Mouse (Mus musculus): ENCODE measurements around the gene Has1. TPM values are rescaled to one million over a fixed set of nuclear protein-coding genes. Genes with fewer than 3 reads are reported as not detected.
A peak's percentile ranks its signal among the peaks of the same experiment; 100 is the strongest.

Gene Has1
- polyA plus RNA-seq, 1 experiment from 2014 or later: 0.03 TPM

DNA sequence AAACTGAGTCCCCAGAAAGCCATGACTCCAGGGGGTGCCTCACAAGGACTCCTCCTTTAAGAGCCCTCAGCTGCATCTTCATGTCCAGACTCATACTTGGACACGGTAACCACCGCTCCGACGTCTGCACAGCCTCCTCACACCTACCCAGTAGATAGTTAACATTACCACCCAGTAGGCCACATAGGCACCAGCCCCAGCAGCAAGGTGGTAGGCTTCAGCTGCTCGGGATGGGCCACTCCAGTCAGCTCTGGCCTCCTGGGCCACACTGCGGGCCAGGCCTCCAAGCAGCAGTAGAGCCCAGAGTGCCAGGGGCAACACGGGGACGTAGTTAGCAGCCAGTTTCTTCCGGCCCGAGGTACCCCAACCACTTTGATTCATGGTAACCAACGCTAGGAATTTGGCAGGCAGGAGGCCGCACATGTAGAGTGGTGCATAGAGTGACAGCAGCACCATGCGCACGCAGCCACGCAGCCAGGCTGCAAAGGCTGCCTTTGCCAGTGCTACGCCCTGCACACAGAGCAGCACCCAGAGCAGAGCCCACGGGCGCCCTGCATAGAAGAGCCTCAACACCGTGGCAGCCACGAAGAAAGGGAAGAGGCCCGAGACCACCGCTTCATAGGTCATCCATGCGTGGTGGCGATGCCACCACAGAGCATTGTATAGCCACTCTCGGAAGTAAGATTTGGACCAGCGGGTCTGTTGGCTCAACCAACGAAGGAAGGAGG, 11.3 kb downstream of the Has1 start:
- ATAC-seq (ENCODE audit: insufficient read depth): 0 out of 2 replicates have a peak, but pooled peaks have one; percentile 20
- no peaks in the 10 kb centered on the region for H3K9me3 ChIP-seq (replicated peaks)
- H3K27me3 ChIP-seq: no peaks in the 10 kb centered on the region
- no peak overlapping the region for H3K4me3 ChIP-seq (replicated peaks)
- 65% methylated on average over 27 of the region's 27 CpGs for WGBS (ENCODE audit: insufficient replicate concordance)
- no peak overlapping the region for H3K9ac ChIP-seq
- 0 out of 2 replicates have a peak, but pooled peaks cover 5% of the 10 kb centered on the region for H3K36me3 ChIP-seq (replicated peaks)
- H3K4me2 ChIP-seq: no peak overlapping the region
- peaks cover 7% of the 10 kb centered on the region for H3K4me1 ChIP-seq (replicated peaks)
- H3K27ac ChIP-seq (replicated peaks): no peak overlapping the region

DNA sequence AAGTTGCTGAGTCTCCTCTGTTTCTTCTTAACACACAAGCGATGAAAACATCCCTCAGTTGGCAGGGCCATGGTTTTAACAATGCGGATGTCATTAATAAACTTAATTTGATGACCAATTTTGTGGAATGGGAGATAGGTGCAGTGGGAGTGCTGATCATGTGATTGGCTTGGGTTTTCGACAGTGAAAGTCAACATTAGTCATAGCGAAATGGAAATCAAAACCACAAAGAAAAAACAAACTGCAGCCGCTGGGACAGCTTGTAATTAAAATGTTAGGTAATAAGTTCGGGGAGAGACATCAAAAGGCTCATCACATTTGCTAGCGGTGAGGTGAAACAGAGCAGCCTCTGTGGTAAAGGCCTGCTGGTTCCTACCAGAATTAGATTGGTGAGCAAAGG, 14.2 kb downstream of the Has1 start:
- H3K27ac ChIP-seq (replicated peaks): no peak overlapping the region
- no peaks in the 10 kb centered on the region for H3K9me3 ChIP-seq (replicated peaks)

DNA sequence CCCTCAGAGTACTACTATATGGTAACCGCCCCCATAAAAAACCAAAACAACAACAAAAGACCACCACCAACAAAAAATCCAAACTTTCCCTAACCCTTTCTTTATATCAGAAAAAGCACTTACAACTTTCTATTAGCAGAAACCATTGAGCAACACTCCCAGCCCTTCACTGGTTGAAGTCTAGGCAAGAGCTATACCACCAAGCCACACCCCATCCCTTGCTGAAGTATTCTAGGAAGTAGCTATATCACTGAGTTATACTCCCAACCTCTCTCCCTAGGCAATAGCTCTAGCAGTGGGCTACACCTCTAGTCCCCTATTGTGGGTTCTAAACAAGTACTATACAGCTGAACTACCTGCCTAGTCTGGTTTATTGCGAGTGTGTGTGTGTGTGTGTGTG, 15.7 kb downstream of the Has1 start:
- no peak overlapping the region for H3K27ac ChIP-seq (replicated peaks)
- H3K9ac ChIP-seq: no peak overlapping the region
- H3K4me1 ChIP-seq (replicated peaks): peaks cover 24% of the 10 kb centered on the region
- 82% methylated on average over 2 of the region's 2 CpGs for WGBS (ENCODE audit: insufficient replicate concordance)
- H3K4me2 ChIP-seq: peak overlapping the region; percentile 76; the same call in 1 of the 2 replicates
- H3K4me3 ChIP-seq (replicated peaks): no peak overlapping the region
- H3K9me3 ChIP-seq (replicated peaks): no peaks in the 10 kb centered on the region
- H3K27me3 ChIP-seq: no peaks in the 10 kb centered on the region
- 0 out of 2 replicates have a peak, but pooled peaks cover 5% of the 10 kb centered on the region for H3K36me3 ChIP-seq (replicated peaks)
- no peak for ATAC-seq (ENCODE audit: insufficient read depth)

More for the DNA sequence above, 14.2 kb downstream of the Has1 start:
- Histone ChIP-seq H3K4me1 (replicated peaks) (peaks cover 22% of the 10 kb centered on the region), H3K27me3 (no peaks in the 10 kb centered on the region), H3K4me2 (no peak overlapping the region), H3K36me3 (replicated peaks) (0 out of 2 replicates have a peak, but pooled peaks cover 5% of the 10 kb centered on the region), H3K4me3 (replicated peaks) (no peak overlapping the region), H3K9ac (no peak overlapping the region)
- 77% methylated on average over 7 of the region's 7 CpGs for WGBS (ENCODE audit: insufficient replicate concordance)
- no peak for ATAC-seq (ENCODE audit: insufficient read depth)

DNA sequence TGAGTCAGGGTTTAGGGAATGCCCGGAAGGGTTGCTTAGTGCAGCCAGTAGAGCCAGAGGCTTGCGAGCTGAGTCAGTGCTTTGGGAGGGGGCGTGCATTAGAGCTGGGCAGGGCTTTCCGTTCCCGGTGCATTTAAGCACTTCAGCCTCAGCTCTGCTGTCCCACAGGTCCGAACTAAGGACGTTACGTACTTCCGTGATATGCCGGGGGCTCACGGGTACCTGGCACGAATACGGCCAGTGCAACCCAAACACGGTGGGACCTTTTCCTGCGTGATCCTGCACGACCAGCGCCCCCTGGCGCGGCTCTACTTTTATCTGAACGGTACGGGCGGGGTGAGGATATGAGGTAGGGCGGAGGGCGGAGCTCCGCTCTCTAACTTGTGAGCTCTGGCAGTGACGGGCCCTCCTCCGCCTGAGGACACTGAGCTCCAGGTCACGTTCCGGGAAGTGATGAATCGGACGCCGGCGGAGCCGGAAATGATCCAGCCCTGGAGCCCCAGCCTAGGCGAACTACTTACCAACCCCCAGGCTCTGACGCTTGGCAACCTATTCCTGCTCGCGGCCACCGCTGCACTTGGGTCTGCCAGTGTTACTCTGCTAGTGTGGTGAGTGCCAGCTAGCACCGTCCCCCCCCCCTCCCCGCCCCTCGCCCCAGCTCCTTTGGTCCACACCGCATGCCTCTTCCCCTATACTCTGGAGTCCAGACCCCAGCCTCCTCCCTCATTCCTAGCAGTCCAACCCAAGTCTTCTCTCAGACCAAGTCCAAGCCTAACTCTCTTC, 16.9 kb downstream of the Has1 start:
- Histone ChIP-seq H3K27ac (replicated peaks) (peak overlapping the region; percentile 57), H3K9ac (peak overlapping the region; percentile 61), H3K9me3 (replicated peaks) (no peaks in the 10 kb centered on the region), H3K36me3 (replicated peaks) (0 out of 2 replicates have a peak, but pooled peaks cover 5% of the 10 kb centered on the region), H3K4me3 (replicated peaks) (peak overlapping the region; percentile 64), H3K4me2 (peak overlapping the region; percentile 76), H3K4me1 (replicated peaks) (peaks cover 25% of the 10 kb centered on the region), H3K27me3 (no peaks in the 10 kb centered on the region)
- ATAC-seq (ENCODE audit: insufficient read depth): peak; percentile 98
- under 1% methylated on average over 43 of the region's 43 CpGs for WGBS (ENCODE audit: insufficient replicate concordance)

DNA sequence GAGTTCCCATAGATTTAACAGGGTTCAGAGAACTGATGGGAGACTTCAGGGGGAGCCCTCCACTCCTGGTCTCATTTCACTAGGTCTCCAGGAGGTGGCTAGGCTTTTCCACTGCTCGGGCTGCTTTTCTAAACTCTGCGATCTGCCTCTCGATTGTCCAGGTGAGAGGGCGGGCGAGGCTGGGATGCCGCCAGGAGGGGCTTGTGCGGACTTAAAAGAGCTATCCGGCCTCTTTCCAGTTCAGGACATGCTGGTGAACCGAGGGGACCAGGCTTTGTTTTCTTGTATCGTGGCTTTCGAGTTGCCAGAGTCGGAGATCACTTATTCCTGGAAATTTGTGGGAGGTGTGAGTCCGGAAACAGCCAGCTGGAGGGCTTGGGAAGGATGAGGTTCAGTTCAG, 17.6 kb downstream of the Has1 start:
- H3K4me3 ChIP-seq (replicated peaks): peak overlapping the region; percentile 64
- H3K27ac ChIP-seq (replicated peaks): 0 out of 2 replicates have a peak overlapping the region, but pooled peaks have one; percentile 57
- H3K4me2 ChIP-seq: peak overlapping the region; percentile 76
- 0 out of 2 replicates have a peak, but pooled peaks cover 5% of the 10 kb centered on the region for H3K36me3 ChIP-seq (replicated peaks)
- peak overlapping the region; percentile 61; the same call in 1 of the 2 replicates for H3K9ac ChIP-seq
- H3K27me3 ChIP-seq: no peaks in the 10 kb centered on the region
- 25% methylated on average over 13 of the region's 13 CpGs for WGBS (ENCODE audit: insufficient replicate concordance)
- H3K9me3 ChIP-seq (replicated peaks): no peaks in the 10 kb centered on the region
- H3K4me1 ChIP-seq (replicated peaks): peaks cover 25% of the 10 kb centered on the region
- no peak for ATAC-seq (ENCODE audit: insufficient read depth)

DNA sequence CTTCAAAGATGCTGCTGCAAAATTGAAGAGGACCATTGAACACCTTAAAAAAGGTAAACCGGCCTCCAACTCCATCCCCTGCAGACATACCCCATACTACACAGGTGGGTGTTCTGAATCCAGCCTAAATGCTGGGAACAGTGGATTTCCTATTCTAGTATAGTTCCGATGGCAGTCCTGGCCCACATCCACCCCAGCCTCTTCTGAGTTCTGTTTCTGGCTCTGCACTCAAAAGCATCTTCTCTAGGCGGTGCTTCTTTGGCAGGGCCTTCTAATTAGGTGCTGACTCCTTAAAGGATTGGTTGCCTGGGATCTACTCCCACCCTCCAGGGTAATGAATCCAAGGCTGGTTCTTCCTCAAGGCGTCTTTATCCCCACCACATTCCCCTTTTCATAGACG, 18.9 kb downstream of the Has1 start:
- H3K27me3 ChIP-seq: no peaks in the 10 kb centered on the region
- no peak overlapping the region for H3K27ac ChIP-seq (replicated peaks)
- 63% methylated on average over 5 of the region's 5 CpGs for WGBS (ENCODE audit: insufficient replicate concordance)
- H3K9me3 ChIP-seq (replicated peaks): no peaks in the 10 kb centered on the region
- ATAC-seq (ENCODE audit: insufficient read depth): no peak
- no peak overlapping the region for H3K9ac ChIP-seq
- H3K4me2 ChIP-seq: no peak overlapping the region
- 0 out of 2 replicates have a peak, but pooled peaks cover 5% of the 10 kb centered on the region for H3K36me3 ChIP-seq (replicated peaks)
- peaks cover 25% of the 10 kb centered on the region for H3K4me1 ChIP-seq (replicated peaks)
- H3K4me3 ChIP-seq (replicated peaks): no peak overlapping the region

DNA sequence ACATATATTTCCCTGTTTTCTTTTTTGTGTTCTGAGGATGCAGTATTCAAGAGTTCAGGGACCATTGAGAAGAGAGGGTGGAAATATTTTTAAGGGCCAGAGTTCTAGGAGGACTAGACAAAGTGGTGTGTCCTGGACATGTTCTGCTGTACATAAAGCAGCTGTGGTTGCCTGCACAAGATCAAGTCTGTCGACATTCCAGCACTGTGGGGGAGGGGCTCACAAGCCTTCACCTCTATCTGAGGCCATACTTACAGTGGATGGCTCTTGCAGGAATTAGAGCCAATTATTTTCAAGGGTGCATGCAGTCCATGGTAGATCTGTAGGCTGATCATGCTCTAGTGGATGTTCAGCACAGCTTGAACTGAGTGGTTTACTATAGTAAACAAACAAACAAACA, 20.1 kb downstream of the Has1 start:
- Histone ChIP-seq H3K27me3 (no peaks in the 10 kb centered on the region), H3K36me3 (replicated peaks) (no peaks in the 10 kb centered on the region), H3K4me1 (replicated peaks) (peaks cover 25% of the 10 kb centered on the region), H3K9me3 (replicated peaks) (no peaks in the 10 kb centered on the region), H3K4me2 (no peak overlapping the region), H3K9ac (no peak overlapping the region), H3K4me3 (replicated peaks) (no peak overlapping the region), H3K27ac (replicated peaks) (no peak overlapping the region)
- ATAC-seq (ENCODE audit: insufficient read depth): no peak
- WGBS (ENCODE audit: insufficient replicate concordance): 18% methylated on average over 1 of the region's 1 CpGs

DNA sequence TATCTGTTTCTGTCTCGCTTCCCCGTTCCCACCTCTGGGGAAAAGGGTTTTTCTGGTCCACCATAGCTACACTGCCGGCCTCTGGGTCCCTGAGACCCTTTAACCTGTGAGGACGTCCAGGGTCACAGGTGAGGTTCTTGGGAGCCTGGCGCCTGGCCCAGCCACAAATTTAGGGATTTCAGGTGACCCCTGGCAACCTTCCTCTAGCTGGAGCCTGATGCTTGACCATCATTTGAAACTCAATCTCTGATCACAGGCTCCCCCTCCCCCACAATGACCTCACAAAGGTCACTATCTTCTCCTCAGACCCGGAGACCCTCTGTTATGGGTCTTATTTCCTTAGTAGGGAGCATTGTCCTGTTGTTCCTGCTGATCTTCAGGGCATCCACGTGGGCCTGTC, 24.3 kb downstream of the Has1 start:
- 51% methylated on average over 7 of the region's 7 CpGs for WGBS (ENCODE audit: insufficient replicate concordance)
- Histone ChIP-seq H3K9ac (no peak overlapping the region), H3K36me3 (replicated peaks) (no peaks in the 10 kb centered on the region), H3K27me3 (peaks cover 39% of the 10 kb centered on the region), H3K4me1 (replicated peaks) (0 out of 2 replicates have a peak, but pooled peaks cover 8% of the 10 kb centered on the region), H3K9me3 (replicated peaks) (no peaks in the 10 kb centered on the region), H3K4me3 (replicated peaks) (no peak overlapping the region), H3K27ac (replicated peaks) (no peak overlapping the region), H3K4me2 (no peak overlapping the region)
- ATAC-seq (ENCODE audit: insufficient read depth): no peak

DNA sequence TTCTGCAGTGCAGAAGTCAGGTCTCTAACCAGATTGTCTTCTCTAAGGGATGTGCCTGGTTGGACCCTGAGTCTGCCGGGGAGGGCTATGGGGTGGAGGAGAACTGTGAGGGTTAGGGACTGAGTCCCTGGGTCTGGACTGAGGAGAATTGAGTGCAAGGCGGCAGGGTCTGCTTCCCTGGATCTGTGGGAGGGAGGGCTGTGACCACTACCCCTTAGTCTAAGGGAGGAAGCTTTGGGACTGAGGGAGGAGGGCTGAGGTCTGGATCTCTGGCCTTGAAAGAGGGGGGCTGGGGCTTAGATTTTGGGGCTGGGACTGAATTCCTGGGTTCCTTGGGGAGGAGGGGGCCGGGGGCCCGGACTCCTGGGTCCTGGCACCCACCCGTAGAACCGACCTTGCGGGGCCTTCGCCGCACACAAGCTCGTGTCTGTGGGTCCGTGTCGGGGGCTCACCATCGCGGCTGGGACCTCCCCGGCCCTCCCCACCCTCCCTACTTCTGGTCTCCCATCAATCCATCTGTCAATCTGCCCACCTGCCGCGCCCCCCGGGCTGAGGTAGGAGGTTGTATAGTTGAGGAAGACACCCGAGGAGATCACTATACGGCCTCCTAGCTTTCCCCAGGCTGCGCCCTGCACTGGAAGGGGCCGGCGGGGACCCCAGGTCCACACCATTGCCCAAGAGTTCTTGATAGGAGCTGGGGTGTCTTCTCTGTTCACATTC, 25.0 kb downstream of the Has1 start:
- no peak overlapping the region for H3K27ac ChIP-seq (replicated peaks)
- peak overlapping the region; percentile 55; the same call in 1 of the 2 replicates for H3K4me2 ChIP-seq
- H3K9ac ChIP-seq: no peak overlapping the region
- H3K4me1 ChIP-seq (replicated peaks): 0 out of 2 replicates have a peak, but pooled peaks cover 8% of the 10 kb centered on the region
- peaks cover 42% of the 10 kb centered on the region for H3K27me3 ChIP-seq
- no peaks in the 10 kb centered on the region for H3K36me3 ChIP-seq (replicated peaks)
- no peaks in the 10 kb centered on the region for H3K9me3 ChIP-seq (replicated peaks)
- ATAC-seq (ENCODE audit: insufficient read depth): no peak
- 68% methylated on average over 23 of the region's 23 CpGs for WGBS (ENCODE audit: insufficient replicate concordance)
- no peak overlapping the region for H3K4me3 ChIP-seq (replicated peaks)

DNA sequence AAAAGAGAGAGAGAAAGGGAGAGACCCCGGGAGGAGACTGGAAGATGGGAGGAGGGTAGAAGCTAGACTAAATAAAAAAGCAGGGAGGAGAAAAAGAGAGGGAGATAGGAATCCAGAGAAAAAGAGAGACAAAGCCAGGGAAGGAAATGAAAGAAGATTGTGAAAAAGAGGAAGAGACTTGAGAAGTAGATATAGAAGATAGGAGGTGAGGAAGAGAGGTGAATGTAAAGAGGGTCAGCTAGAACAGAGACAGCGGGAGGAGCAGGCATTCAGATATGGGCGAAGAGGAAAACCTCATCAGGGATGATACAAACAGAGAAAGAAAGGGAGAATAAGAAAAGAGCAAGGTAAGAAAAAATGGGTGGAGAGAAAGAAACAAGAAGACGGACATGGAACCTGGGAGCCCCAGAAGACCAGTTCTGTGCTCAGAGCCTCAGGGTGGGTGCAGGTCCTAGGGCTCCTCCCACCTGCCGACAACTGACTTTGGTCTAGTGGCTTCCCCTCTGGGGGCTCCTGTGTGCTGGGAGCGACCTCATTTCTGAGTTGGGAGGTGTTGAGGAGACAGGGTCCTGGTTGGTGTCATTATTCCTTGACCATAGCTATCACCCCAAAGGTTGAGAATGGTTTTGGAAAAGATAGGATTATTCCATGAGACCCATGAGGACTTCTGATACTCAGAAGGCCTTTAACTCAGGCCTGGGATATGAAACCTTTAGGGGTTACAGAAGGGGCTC, 25.8 kb downstream of the Has1 start:
- Histone ChIP-seq H3K27me3 (peaks cover 42% of the 10 kb centered on the region), H3K9ac (peak overlapping the region; percentile 21; the same call in 1 of the 2 replicates), H3K27ac (replicated peaks) (no peak overlapping the region), H3K4me1 (replicated peaks) (0 out of 2 replicates have a peak, but pooled peaks cover 6% of the 10 kb centered on the region), H3K9me3 (replicated peaks) (no peaks in the 10 kb centered on the region), H3K4me3 (replicated peaks) (peak overlapping the region; percentile 57), H3K4me2 (peak overlapping the region; percentile 55), H3K36me3 (replicated peaks) (no peaks in the 10 kb centered on the region)
- ATAC-seq (ENCODE audit: insufficient read depth): no peak
- 17% methylated on average over 6 of the region's 6 CpGs for WGBS (ENCODE audit: insufficient replicate concordance)
